Mouse (Mus musculus): Measurements from ENCODE around the gene Cog8. TPM values are rescaled to one million over a fixed set of nuclear protein-coding genes. Genes with fewer than 3 reads are reported as not detected.
A peak's percentile ranks its signal among the peaks of the same experiment; 100 is the strongest.

Cog8 gene
- polyA plus RNA-seq (2012; ENCODE audit: insufficient read depth, low replicate concordance): 9.2 and 18.5 TPM in 2 replicates

DNA sequence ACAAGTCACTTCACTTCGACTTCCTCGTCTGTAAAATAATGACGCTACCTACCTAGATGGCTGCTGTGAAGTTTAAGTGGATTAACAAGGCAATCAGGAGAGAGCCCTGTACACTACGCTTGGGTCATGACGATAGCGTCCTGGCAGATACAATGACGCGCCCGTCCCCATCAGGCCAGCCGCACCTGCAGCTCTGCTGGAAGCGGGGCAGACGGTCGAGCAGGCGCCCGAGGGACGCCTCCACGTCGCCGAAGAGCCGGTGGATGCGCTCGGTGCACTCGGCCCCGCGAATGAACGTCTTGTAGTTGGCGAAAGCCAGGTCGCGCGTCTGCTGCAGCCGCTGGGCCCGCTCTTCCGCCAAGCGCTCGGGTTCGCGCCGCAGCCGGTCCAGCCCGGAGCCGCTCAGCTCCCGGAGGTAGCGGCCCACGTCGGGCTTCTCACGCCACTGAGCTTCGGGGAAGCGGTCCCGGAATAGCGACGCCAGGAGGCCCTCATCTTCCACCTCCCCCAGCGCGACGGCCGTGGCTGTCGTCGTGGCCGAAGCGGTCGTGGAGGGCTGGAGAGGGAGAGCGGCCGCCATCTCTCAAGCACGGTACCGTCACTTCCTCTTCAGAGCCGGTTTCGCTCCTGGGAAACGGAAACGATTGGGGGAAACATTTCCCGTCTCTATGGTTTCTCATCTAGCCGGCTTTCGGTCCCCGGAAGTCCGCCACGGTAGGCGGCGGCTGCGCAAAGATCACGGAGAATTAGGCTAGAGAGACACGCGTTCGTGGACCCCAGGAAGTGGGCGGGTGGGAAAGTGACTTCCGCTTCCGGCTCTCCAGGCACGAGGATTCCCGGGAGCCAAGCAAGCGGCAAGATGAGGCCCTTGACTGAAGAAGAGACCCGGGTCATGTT, at the start of gene Cog8, which contains the start of gene Nip7:
Gene Cog8 (minus strand): TSS at position 614 of the 897 bp plus-strand sequence.
Gene Nip7 (plus strand): TSS at position 802 of the 897 bp plus-strand sequence.
- TF ChIP-seq GATA1 (IDR thresholded peaks at IDR 0.05; ENCODE audit: borderline replicate concordance, low read length): no peak
- peak; percentile 88 for TF ChIP-seq FLI1 (IDR thresholded peaks at IDR 0.05; ENCODE audit: low read length)
- no peaks in the 10 kb centered on the region for H3K9me3 ChIP-seq
- H3K4me1 ChIP-seq: peaks cover 56% of the 10 kb centered on the region
- peaks cover 57% of the 10 kb centered on the region for H3K36me3 ChIP-seq (replicated peaks; ENCODE audit: low read length)
- H3K27me3 ChIP-seq (replicated peaks): no peaks in the 10 kb centered on the region
- peak within 1 kb of the TSS; percentile 100 for H3K4me3 ChIP-seq (replicated peaks)

DNA sequence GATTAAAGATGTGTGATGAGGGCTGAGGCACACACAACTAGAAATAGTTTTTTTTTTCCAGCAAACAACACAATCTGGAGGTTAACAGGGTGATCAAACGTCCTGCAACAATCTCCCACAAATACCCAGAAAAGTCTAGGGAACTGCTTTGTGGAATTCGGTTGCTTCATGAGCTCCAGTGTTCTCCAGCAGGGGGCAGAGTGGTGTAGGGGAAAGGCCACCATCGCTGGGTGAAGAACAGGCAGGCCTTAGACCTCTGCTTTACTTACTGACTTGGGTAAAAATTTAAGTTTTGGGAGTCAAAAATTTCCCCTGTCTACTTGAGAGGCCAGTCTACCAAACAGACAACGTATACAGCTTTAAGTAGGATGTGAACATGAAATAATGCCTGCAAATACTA, 48.1 kb upstream of the Cog8 start:
- Histone ChIP-seq H3K4me1 (peaks cover 21% of the 10 kb centered on the region), H3K4me3 (replicated peaks) (no peak overlapping the region), H3K9me3 (no peaks in the 10 kb centered on the region), H3K27me3 (replicated peaks) (peaks cover 5% of the 10 kb centered on the region), H3K36me3 (replicated peaks; ENCODE audit: low read length) (no peaks in the 10 kb centered on the region)
- TF ChIP-seq FLI1 (IDR thresholded peaks at IDR 0.05; ENCODE audit: low read length): no peak
- TF ChIP-seq GATA1 (IDR thresholded peaks at IDR 0.05; ENCODE audit: borderline replicate concordance, low read length): no peak

DNA sequence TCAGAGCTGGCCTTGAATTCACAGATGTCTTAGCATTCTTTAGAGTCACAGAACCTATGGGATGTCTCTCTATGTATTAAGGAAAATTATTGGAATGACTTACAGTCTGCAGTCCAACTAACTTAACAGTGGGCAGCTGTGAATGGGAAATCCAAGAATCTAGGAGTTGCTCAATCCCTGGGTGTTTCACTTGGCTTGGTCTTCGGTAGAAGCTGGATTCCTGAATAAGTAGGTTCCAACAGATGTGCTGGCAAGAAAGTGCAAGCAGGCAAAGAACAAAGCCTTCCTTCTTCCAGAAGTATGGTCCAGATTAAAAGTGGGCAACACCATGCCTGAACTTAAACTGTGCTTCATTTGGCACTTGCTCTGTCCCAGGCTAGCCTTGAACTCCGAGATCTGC, 44.1 kb upstream of the Cog8 start:
- Histone ChIP-seq H3K4me3 (replicated peaks) (no peak overlapping the region), H3K9me3 (no peaks in the 10 kb centered on the region), H3K27me3 (replicated peaks) (no peaks in the 10 kb centered on the region), H3K4me1 (peaks cover 15% of the 10 kb centered on the region), H3K36me3 (replicated peaks; ENCODE audit: low read length) (no peaks in the 10 kb centered on the region)
- TF ChIP-seq GATA1 (IDR thresholded peaks at IDR 0.05; ENCODE audit: borderline replicate concordance, low read length) (no peak), FLI1 (IDR thresholded peaks at IDR 0.05; ENCODE audit: low read length) (no peak)

DNA sequence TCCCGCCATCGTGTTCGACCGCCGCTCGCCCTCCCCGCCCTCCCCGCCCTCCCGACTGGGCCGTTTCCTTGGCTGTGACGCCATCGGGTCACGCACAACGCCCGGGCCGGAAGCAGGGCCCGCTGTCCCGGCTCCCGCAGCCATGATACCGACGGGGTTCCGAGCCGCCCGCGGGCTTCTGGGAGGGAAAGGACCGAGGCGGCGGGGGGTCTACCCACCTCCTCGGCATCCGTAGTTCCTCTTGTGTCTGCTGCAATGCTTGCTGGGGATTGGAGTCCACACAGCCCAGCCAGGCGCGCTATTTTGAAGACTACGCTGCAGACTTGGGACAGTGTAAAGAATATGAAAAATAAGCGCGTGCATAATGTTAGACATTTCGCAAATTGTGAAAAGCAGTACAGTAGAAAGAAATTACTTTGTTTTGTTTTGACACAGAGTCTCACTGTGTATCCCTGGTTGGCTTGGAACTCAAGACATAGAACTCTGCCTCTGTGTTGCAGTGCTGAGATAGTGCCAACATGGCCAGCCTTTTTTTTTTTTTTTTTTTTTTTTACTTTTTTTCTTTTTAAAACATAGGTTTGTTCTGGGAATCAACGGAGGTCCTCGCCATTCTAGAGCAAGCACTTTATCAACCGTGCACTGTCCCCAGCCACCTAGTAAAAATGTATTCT, 40.0 kb upstream of the Cog8 start, which contains the start of gene Terf2:
Gene Terf2 (minus strand): TSS at position 182 of the 671 bp plus-strand sequence.
- Histone ChIP-seq H3K36me3 (replicated peaks; ENCODE audit: low read length) (peaks cover 27% of the 10 kb centered on the region), H3K4me1 (peaks cover 51% of the 10 kb centered on the region), H3K27me3 (replicated peaks) (no peaks in the 10 kb centered on the region), H3K4me3 (replicated peaks) (peak within 1 kb of the TSS; percentile 96), H3K9me3 (no peaks in the 10 kb centered on the region)
- TF ChIP-seq GATA1 (IDR thresholded peaks at IDR 0.05; ENCODE audit: borderline replicate concordance, low read length): no peak
- no peak for TF ChIP-seq FLI1 (IDR thresholded peaks at IDR 0.05; ENCODE audit: low read length)

DNA sequence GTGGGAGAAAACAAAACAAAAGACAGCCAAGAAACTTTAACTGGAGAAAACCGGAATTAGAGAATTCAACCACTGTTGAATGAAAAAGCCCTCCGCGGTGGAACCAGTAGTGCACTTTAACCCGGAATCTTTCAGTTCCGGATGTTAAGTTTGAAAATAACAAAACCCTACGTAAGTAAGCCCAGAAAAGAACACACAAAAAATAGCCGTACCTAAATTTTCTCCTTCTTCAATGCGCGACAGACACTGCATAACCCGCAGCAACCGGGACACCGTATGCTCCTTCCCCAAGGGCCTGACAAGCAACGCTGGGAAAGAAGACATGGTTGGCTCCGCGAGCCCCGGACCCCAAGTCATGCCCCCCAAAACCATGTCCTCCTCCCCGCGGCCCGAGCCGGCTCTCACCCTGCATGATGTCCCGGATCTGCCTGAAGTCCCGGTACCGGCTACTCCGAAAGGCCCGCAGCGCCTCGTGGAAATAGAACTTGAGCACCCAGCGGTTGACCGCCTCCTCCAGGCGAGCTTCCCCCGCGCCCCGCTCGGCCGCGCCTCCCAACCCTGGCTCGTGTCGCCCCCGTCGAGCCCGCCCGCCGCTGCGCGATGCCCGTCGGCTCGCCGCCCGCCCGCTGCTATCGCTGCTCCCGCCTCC, 39.4 kb upstream of the Cog8 start:
- peaks cover 32% of the 10 kb centered on the region for H3K36me3 ChIP-seq (replicated peaks; ENCODE audit: low read length)
- TF ChIP-seq GATA1 (IDR thresholded peaks at IDR 0.05; ENCODE audit: borderline replicate concordance, low read length) (no peak), FLI1 (IDR thresholded peaks at IDR 0.05; ENCODE audit: low read length) (no peak)
- H3K4me1 ChIP-seq: peaks cover 53% of the 10 kb centered on the region
- no peaks in the 10 kb centered on the region for H3K9me3 ChIP-seq
- H3K27me3 ChIP-seq (replicated peaks): no peaks in the 10 kb centered on the region
- H3K4me3 ChIP-seq (replicated peaks): peak overlapping the region; percentile 96

DNA sequence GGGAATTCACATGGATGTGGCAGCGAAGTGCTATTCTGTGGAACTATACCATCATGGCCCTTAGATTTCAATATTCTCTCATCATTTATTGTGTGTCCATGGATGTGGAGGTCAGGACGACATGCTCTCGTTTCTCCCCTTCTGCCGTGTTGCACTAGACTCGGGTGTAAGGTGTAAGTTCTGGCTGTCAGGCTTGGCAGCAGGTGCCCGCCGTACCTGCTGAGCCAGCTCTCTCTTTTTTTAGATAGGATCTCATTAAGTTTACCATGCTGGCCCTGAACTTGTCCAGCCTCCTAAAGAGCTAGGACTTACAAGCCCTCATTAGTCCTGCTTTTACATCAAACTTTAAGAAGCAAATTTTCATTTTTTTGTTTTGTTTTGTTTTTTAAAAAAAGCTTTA, 34.0 kb upstream of the Cog8 start:
- Histone ChIP-seq H3K4me3 (replicated peaks) (no peak overlapping the region), H3K36me3 (replicated peaks; ENCODE audit: low read length) (peaks cover 81% of the 10 kb centered on the region), H3K4me1 (peaks cover 45% of the 10 kb centered on the region), H3K27me3 (replicated peaks) (no peaks in the 10 kb centered on the region), H3K9me3 (no peaks in the 10 kb centered on the region)
- TF ChIP-seq GATA1 (IDR thresholded peaks at IDR 0.05; ENCODE audit: borderline replicate concordance, low read length) (no peak), FLI1 (IDR thresholded peaks at IDR 0.05; ENCODE audit: low read length) (no peak)

DNA sequence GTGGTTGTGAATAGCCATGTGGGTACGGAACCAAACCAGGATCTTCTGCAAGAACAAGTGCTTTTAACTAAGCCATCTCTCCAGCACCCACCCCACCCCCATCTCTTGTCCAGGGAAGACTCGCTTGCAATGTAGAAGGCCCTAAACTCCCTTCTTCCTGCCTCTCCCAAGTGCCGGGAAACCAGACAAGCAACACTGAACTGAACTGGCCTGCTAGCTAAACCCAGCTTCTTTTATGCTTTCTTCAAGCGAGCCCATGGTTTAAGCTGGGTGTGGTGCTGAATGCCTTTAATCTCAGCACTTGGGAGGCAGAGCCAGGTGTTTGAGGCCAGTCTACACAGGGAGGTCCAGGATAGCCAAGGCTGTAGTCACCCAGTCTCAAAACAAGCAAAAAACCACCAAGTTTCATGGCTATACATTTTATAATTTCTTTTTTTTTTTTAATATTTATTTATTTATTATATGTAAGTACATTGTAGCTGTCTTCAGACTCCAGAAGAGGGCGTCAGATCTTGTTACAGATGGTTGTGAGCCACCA, 32.1 kb upstream of the Cog8 start:
- H3K4me1 ChIP-seq: peaks cover 26% of the 10 kb centered on the region
- H3K27me3 ChIP-seq (replicated peaks): no peaks in the 10 kb centered on the region
- no peaks in the 10 kb centered on the region for H3K9me3 ChIP-seq
- no peak overlapping the region for H3K4me3 ChIP-seq (replicated peaks)
- TF ChIP-seq FLI1 (IDR thresholded peaks at IDR 0.05; ENCODE audit: low read length) (no peak), GATA1 (IDR thresholded peaks at IDR 0.05; ENCODE audit: borderline replicate concordance, low read length) (no peak)
- H3K36me3 ChIP-seq (replicated peaks; ENCODE audit: low read length): peaks cover 84% of the 10 kb centered on the region

DNA sequence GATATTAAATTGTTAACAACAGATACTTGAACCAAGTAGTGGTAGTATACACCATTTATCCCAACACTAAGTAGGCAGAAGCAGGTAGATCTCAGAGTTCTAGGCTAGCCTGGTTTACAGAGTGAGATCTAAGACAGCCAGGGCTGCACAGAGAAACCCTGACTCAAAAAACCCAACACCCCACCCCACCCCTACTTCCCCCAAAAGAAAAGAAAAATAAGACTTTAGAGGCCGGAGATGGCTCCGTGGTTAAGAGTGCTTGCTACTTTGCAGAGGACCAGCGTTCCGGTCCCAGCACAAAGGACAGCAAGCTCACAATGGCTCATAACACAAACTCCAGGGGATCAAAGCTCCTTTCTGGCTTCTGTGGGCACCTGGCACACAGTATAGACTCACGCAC, 29.5 kb upstream of the Cog8 start:
- Histone ChIP-seq H3K27me3 (replicated peaks) (no peaks in the 10 kb centered on the region), H3K4me1 (peaks cover 7% of the 10 kb centered on the region), H3K9me3 (no peaks in the 10 kb centered on the region), H3K4me3 (replicated peaks) (no peak overlapping the region), H3K36me3 (replicated peaks; ENCODE audit: low read length) (peaks cover 87% of the 10 kb centered on the region)
- TF ChIP-seq GATA1 (IDR thresholded peaks at IDR 0.05; ENCODE audit: borderline replicate concordance, low read length) (no peak), FLI1 (IDR thresholded peaks at IDR 0.05; ENCODE audit: low read length) (no peak)

DNA sequence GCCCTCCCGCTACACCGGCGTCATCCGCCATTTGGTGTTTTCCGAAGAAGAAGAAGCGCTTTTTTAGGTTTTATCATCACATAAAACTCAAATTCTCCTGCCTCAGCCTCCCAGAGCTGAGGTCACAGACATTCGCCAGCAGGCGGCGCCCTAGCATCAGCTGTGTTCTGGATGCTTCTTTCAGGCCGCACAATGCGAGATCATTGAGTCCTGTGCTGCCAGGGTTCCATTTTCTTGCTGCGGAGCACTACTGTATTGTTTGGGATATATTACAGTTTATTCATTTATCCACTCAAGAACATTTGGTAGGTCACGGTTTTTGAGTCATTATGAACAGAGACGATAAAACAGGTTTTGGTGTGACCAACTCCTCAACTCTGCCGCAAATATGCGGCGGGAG, 28.9 kb upstream of the Cog8 start:
- Histone ChIP-seq H3K4me3 (replicated peaks) (no peak overlapping the region), H3K9me3 (no peaks in the 10 kb centered on the region), H3K36me3 (replicated peaks; ENCODE audit: low read length) (peaks cover 87% of the 10 kb centered on the region)

More for the DNA sequence above, 28.9 kb upstream of the Cog8 start:
- Histone ChIP-seq H3K4me1 (peaks cover 3% of the 10 kb centered on the region), H3K27me3 (replicated peaks) (no peaks in the 10 kb centered on the region)
- TF ChIP-seq GATA1 (IDR thresholded peaks at IDR 0.05; ENCODE audit: borderline replicate concordance, low read length) (no peak), FLI1 (IDR thresholded peaks at IDR 0.05; ENCODE audit: low read length) (no peak)
